Mouse (Mus musculus): Measurements from ENCODE around the gene Emp3. TPM values are rescaled to one million over a fixed set of nuclear protein-coding genes. Genes with fewer than 3 reads are reported as not detected.

Gene Emp3
- total and polyA plus RNA-seq, 3 experiments, result 18.8 to 135 (median 56.6) TPM

DNA sequence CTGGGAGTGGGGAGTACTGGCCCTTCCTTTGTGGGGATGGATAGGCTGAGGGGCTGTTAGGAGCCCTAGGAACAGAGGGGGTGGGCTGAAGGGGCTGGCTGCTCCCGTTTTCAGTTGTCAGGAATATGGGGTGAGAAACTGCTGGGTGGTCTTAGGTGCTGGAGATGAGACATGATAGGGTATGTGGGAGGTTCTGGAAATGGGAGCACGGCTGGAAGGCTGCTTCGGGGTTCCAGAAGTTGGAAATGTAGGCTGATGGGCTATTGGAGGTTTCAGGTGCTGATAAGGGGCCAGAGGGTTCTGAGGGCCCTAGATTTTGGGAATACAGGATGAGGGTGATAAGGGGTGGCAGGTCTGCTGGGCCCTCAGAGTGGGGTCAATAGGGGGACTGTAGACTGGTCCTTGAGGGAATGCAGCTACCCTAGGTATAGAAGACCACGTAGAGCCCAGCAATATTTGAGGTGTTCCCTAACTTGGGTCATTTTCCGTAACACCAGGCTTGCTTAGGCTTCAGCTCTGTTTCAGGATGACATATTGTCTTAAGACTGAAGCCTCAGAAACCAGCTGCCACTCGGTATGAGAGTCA lies 25.2 kb downstream of the Emp3 start:
- TF ChIP-seq E2F4 (IDR thresholded peaks at IDR 0.05; ENCODE audit: insufficient replicate concordance, low read depth, low read length), result no peak
- TF ChIP-seq ZC3H11A (IDR thresholded peaks at IDR 0.05; ENCODE audit: low read depth, low read length), result no peak
- TF ChIP-seq CTCF (conservative IDR thresholded peaks at IDR 0.05 in 1 of 2, IDR thresholded peaks at IDR 0.05 in 1 of 2; ENCODE audit: low read depth in 2 of 2, low read length in 2 of 2), result no peak
- TF ChIP-seq MXI1 (IDR thresholded peaks at IDR 0.05; ENCODE audit: low read depth, low read length), result no peak
- TF ChIP-seq SIN3A (IDR thresholded peaks at IDR 0.05; ENCODE audit: low read length), result no peak
- TF ChIP-seq TCF12 (IDR thresholded peaks at IDR 0.05; ENCODE audit: low read depth, low read length), result no peak
- no peak for TF ChIP-seq MAFK (IDR thresholded peaks at IDR 0.05; ENCODE audit: insufficient replicate concordance, low read length)
- TF ChIP-seq GABPA (IDR thresholded peaks at IDR 0.05; ENCODE audit: insufficient replicate concordance, low read depth, low read length), result no peak
- TF ChIP-seq CHD2 (IDR thresholded peaks at IDR 0.05; ENCODE audit: low read length), result no peak
- TF ChIP-seq MYC (IDR thresholded peaks at IDR 0.05; ENCODE audit: low read depth, low read length), result no peak
- TF ChIP-seq IRF4 (IDR thresholded peaks at IDR 0.05; ENCODE audit: low read depth, low read length), result no peak
- no peak for TF ChIP-seq HCFC1 (IDR thresholded peaks at IDR 0.05; ENCODE audit: low read depth, low read length)
- TF ChIP-seq RCOR1 (conservative IDR thresholded peaks at IDR 0.05; ENCODE audit: low read depth, low read length), result no peak
- TF ChIP-seq EP300 (IDR thresholded peaks at IDR 0.05; ENCODE audit: low read length), result no peak
- no peak for TF ChIP-seq BHLHE40 (IDR thresholded peaks at IDR 0.05; ENCODE audit: low read depth, low read length)
- no peak for TF ChIP-seq TBP (conservative IDR thresholded peaks at IDR 0.05; ENCODE audit: low read depth, low read length)
- no peak for TF ChIP-seq SMC3 (IDR thresholded peaks at IDR 0.05; ENCODE audit: low read depth, low read length)
- Histone ChIP-seq H3K36me3 (replicated peaks in 1 of 2; ENCODE audit: control insufficient read depth in 1 of 2, insufficient read depth in 1 of 2, low read length in 1 of 2) (peaks cover 0 to 5% of the 10 kb centered on the region in 2 experiments), H3K9ac (ENCODE audit: insufficient read depth, low read depth) (no peak overlapping the region), H3K79me2 (replicated peaks; ENCODE audit: control insufficient read depth, extremely low read depth, insufficient read depth, poor library complexity, severe bottlenecking) (no peaks in the 10 kb centered on the region), H3K27ac (ENCODE audit: insufficient read depth, low read depth) (no peak overlapping the region), H3K9me3 (replicated peaks; ENCODE audit: low read length) (no peaks in the 10 kb centered on the region), H3K27me3 (replicated peaks) (no peaks in the 10 kb centered on the region), H3K4me3 (replicated peaks in 1 of 3; ENCODE audit: low read depth in 2 of 3, low read length in 2 of 3, poor library complexity in 1 of 3) (peak overlapping the region in 1 of 3 experiments; percentile 22), H3K4me1 (ENCODE audit: control insufficient read depth in 1 of 2, insufficient read depth in 2 of 2) (peaks cover 3 to 22% of the 10 kb centered on the region in 2 experiments; a peak in 3 of 4 replicates), H3K4me2 (ENCODE audit: insufficient read depth, low read depth, poor library complexity, severe bottlenecking) (no peak overlapping the region)
- no peak for DNase-seq (ENCODE audit: extremely low read depth)
- dilution Hi-C loops (cut with MboI; ENCODE audit: extremely low pct_ligation_motif_present, extremely low pct_unique_long_range_greater_than_20kb, low sequenced_read_pairs), result no loop called here
- in situ Hi-C loops (cut with MboI; ENCODE audit: low pct_ligation_motif_present, low pct_unique_long_range_greater_than_20kb, low sequenced_read_pairs), result no loop called here

DNA sequence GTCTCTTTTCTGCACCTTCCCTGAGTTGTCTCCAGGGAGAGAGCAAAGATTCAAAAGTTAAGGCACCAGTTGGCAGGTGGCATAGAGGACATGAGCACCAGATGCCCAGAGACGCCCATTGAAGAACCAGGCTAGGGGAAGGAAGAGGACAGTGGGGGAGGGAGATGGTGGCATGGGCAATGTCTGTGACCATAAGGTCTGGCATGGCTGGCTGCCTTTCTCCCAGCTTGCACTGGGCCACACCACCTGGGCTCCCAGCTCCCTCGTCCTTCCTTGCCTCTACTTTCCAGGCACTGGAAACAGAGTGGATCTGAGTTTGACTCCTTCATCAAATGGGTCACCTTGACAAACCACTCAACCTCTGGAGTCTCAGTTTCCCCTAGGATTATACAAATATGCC lies 28.6 kb downstream of the Emp3 start:
- no peak for TF ChIP-seq ZMIZ1 (IDR thresholded peaks at IDR 0.05; ENCODE audit: low read depth, low read length)
- no peak for TF ChIP-seq BHLHE40 (IDR thresholded peaks at IDR 0.05; ENCODE audit: low read depth, low read length)
- no peak for TF ChIP-seq EP300 (IDR thresholded peaks at IDR 0.05; ENCODE audit: low read length)
- no peak for TF ChIP-seq CHD2 (IDR thresholded peaks at IDR 0.05; ENCODE audit: low read length)
- no peak for TF ChIP-seq GABPA (IDR thresholded peaks at IDR 0.05; ENCODE audit: insufficient replicate concordance, low read depth, low read length)
- TF ChIP-seq POLR2A (IDR thresholded peaks at IDR 0.05; ENCODE audit: low read depth, low read length), result no peak
- TF ChIP-seq TBP (conservative IDR thresholded peaks at IDR 0.05; ENCODE audit: low read depth, low read length), result no peak
- no peaks in the 10 kb centered on the region for H3K36me3 ChIP-seq (replicated peaks in 1 of 2; ENCODE audit: control insufficient read depth in 1 of 2, insufficient read depth in 1 of 2, low read length in 1 of 2)
- no peaks in the 10 kb centered on the region for H3K27me3 ChIP-seq (replicated peaks)
- dilution Hi-C loops (cut with MboI; ENCODE audit: extremely low pct_ligation_motif_present, extremely low pct_unique_long_range_greater_than_20kb, low sequenced_read_pairs) (no loop called here), in situ Hi-C loops (cut with MboI; ENCODE audit: low pct_ligation_motif_present, low pct_unique_long_range_greater_than_20kb, low sequenced_read_pairs) (no loop called here)
- no peaks in the 10 kb centered on the region for H3K9me3 ChIP-seq (replicated peaks; ENCODE audit: low read length)
- peaks cover 3 to 18% of the 10 kb centered on the region in 2 experiments; a peak in 3 of 4 replicates for H3K4me1 ChIP-seq (ENCODE audit: control insufficient read depth in 1 of 2, insufficient read depth in 2 of 2)
- no peaks in the 10 kb centered on the region for H3K79me2 ChIP-seq (replicated peaks; ENCODE audit: control insufficient read depth, extremely low read depth, insufficient read depth, poor library complexity, severe bottlenecking)
- no peak overlapping the region for H3K9ac ChIP-seq (ENCODE audit: insufficient read depth, low read depth)
- no peak overlapping the region for H3K4me3 ChIP-seq (replicated peaks in 1 of 3; ENCODE audit: low read depth in 2 of 3, low read length in 2 of 3, poor library complexity in 1 of 3)
- DNase-seq (ENCODE audit: extremely low read depth), result no peak
- no peak overlapping the region for H3K4me2 ChIP-seq (ENCODE audit: insufficient read depth, low read depth, poor library complexity, severe bottlenecking)
- H3K27ac ChIP-seq (ENCODE audit: insufficient read depth, low read depth), result no peak overlapping the region
